Mouse (Mus musculus): ENCODE data around the gene Desi2. TPM values are rescaled to one million over a fixed set of nuclear protein-coding genes. Genes with fewer than 3 reads are reported as not detected.
A peak's percentile ranks its signal among the peaks of the same experiment; 100 is the strongest.
"Not testable (repeated sequence)": the region's sequence is repeated elsewhere in the genome, so short reads cannot be mapped to it uniquely, and the experiment has no call there.

Gene Desi2
- polyA plus RNA-seq, 2 experiments = 3.7 to 6.2 TPM

GRCm38 (mm10) chr1:178187810-178188209 is 593 bp downstream of the Desi2 start:
- peak overlapping the region; percentile 52 to 66 for H3K4me3 ChIP-seq (ENCODE audit: insufficient read depth in 1 of 2, low read depth in 2 of 2, low read length in 2 of 2)
- DNase-seq (ENCODE audit: low read depth in 3 of 3, low spot score in 3 of 3) (peak in 1 of 3 experiments; percentile 7), ATAC-seq (ENCODE audit: insufficient read depth) (peak; percentile 38)
- peak; percentile 27 for TF ChIP-seq CTCF (IDR thresholded peaks at IDR 0.05; ENCODE audit: low read depth)
- peak overlapping the region; percentile 68 for H3K9ac ChIP-seq (replicated peaks)
- H3K27me3 ChIP-seq (ENCODE audit: control insufficient read depth, insufficient read depth, low read length); H3K27ac ChIP-seq; H3K9me3 ChIP-seq (ENCODE audit: control insufficient read depth, low read length); H3K4me1 ChIP-seq (replicated peaks; ENCODE audit: control insufficient read depth in 2 of 2, insufficient read depth in 2 of 2, low read length in 1 of 2); H3K36me3 ChIP-seq (replicated peaks; ENCODE audit: control insufficient read depth, insufficient read depth, low read depth): not testable (repeated sequence)
- H3K4me2 ChIP-seq (ENCODE audit: low read depth) = peak overlapping the region; percentile 78
- under 1% methylated on average over 23 of the region's 38 CpGs for WGBS (ENCODE audit: insufficient replicate concordance)

GRCm38 (mm10) chr1:178188386-178188785 is 1.2 kb downstream of the Desi2 start:
- Histone ChIP-seq H3K9ac (replicated peaks) (peak overlapping the region; percentile 63), H3K27ac (no peak overlapping the region), H3K4me3 (ENCODE audit: insufficient read depth in 1 of 2, low read depth in 2 of 2, low read length in 2 of 2) (peak overlapping the region; percentile 41 to 58), H3K9me3 (ENCODE audit: control insufficient read depth, low read length) (no peaks in the 10 kb centered on the region), H3K4me1 (replicated peaks; ENCODE audit: control insufficient read depth in 2 of 2, insufficient read depth in 2 of 2, low read length in 1 of 2) (peaks cover 0 to 7% of the 10 kb centered on the region in 2 experiments; a peak in 3 of 4 replicates), H3K36me3 (replicated peaks; ENCODE audit: control insufficient read depth, insufficient read depth, low read depth) (no peaks in the 10 kb centered on the region), H3K4me2 (ENCODE audit: low read depth) (peak overlapping the region; percentile 87), H3K27me3 (ENCODE audit: control insufficient read depth, insufficient read depth, low read length) (no peaks in the 10 kb centered on the region)
- DNase-seq (ENCODE audit: low read depth in 3 of 3, low spot score in 3 of 3) (peak in 2 of 3 experiments; percentile 20 to 36), ATAC-seq (ENCODE audit: insufficient read depth) (no peak)
- TF ChIP-seq EP300 (IDR thresholded peaks at IDR 0.05; ENCODE audit: low read depth) (no peak), CTCF (IDR thresholded peaks at IDR 0.05; ENCODE audit: low read depth) (no peak)
- 5% methylated on average over 10 of the region's 13 CpGs for WGBS (ENCODE audit: insufficient replicate concordance)

- no peak for DNase-seq (ENCODE audit: low read depth in 3 of 3, low spot score in 3 of 3)
- H3K27ac ChIP-seq = no peak overlapping the region
- WGBS (ENCODE audit: insufficient replicate concordance) = 75% methylated on average over 10 of the region's 10 CpGs
Measured at GRCm38 (mm10) chr1:178205701-178206325, 18.6 kb downstream of the Desi2 start.

GRCm38 (mm10) chr1:178207856-178208255 is 20.6 kb downstream of the Desi2 start:
- not testable (repeated sequence) for H3K9ac ChIP-seq (replicated peaks); H3K4me1 ChIP-seq (replicated peaks; ENCODE audit: control insufficient read depth in 2 of 2, insufficient read depth in 2 of 2, low read length in 1 of 2); H3K4me2 ChIP-seq (ENCODE audit: low read depth); H3K27ac ChIP-seq; ATAC-seq (ENCODE audit: insufficient read depth); H3K9me3 ChIP-seq (ENCODE audit: control insufficient read depth, low read length); DNase-seq (ENCODE audit: low read depth in 3 of 3, low spot score in 3 of 3); H3K27me3 ChIP-seq (ENCODE audit: control insufficient read depth, insufficient read depth, low read length); H3K36me3 ChIP-seq (replicated peaks; ENCODE audit: control insufficient read depth, insufficient read depth, low read depth); H3K4me3 ChIP-seq (ENCODE audit: insufficient read depth in 1 of 2, low read depth in 2 of 2, low read length in 2 of 2)
- 60% methylated on average over 4 of the region's 4 CpGs for WGBS (ENCODE audit: insufficient replicate concordance)

More at GRCm38 (mm10) chr1:178205701-178206325, 18.6 kb downstream of the Desi2 start:
- Histone ChIP-seq H3K27me3 (ENCODE audit: control insufficient read depth, insufficient read depth, low read length) (no peaks in the 10 kb centered on the region), H3K4me1 (replicated peaks; ENCODE audit: control insufficient read depth in 2 of 2, insufficient read depth in 2 of 2, low read length in 1 of 2) (no peaks in the 10 kb centered on the region), H3K4me2 (ENCODE audit: low read depth) (no peak overlapping the region), H3K4me3 (ENCODE audit: insufficient read depth in 1 of 2, low read depth in 2 of 2, low read length in 2 of 2) (no peak overlapping the region), H3K36me3 (replicated peaks; ENCODE audit: control insufficient read depth, insufficient read depth, low read depth) (no peaks in the 10 kb centered on the region), H3K9ac (replicated peaks) (no peak overlapping the region), H3K9me3 (ENCODE audit: control insufficient read depth, low read length) (no peaks in the 10 kb centered on the region)
- no peak for ATAC-seq (ENCODE audit: insufficient read depth)
- TF ChIP-seq EP300 (IDR thresholded peaks at IDR 0.05; ENCODE audit: low read depth) (no peak), CTCF (IDR thresholded peaks at IDR 0.05; ENCODE audit: low read depth) (no peak)

GRCm38 (mm10) chr1:178209966-178210365 is 22.7 kb downstream of the Desi2 start:
- no peak overlapping the region for H3K9ac ChIP-seq (replicated peaks)

More at GRCm38 (mm10) chr1:178209966-178210365, 22.7 kb downstream of the Desi2 start:
- DNase-seq (ENCODE audit: low read depth in 3 of 3, low spot score in 3 of 3) (no peak), ATAC-seq (ENCODE audit: insufficient read depth) (no peak)
- Histone ChIP-seq H3K4me3 (ENCODE audit: insufficient read depth in 1 of 2, low read depth in 2 of 2, low read length in 2 of 2) (no peak overlapping the region), H3K4me1 (replicated peaks; ENCODE audit: control insufficient read depth in 2 of 2, insufficient read depth in 2 of 2, low read length in 1 of 2) (no peaks in the 10 kb centered on the region), H3K4me2 (ENCODE audit: low read depth) (no peak overlapping the region), H3K9me3 (ENCODE audit: control insufficient read depth, low read length) (no peaks in the 10 kb centered on the region), H3K27ac (no peak overlapping the region), H3K36me3 (replicated peaks; ENCODE audit: control insufficient read depth, insufficient read depth, low read depth) (no peaks in the 10 kb centered on the region), H3K27me3 (ENCODE audit: control insufficient read depth, insufficient read depth, low read length) (no peaks in the 10 kb centered on the region)
- TF ChIP-seq CTCF (IDR thresholded peaks at IDR 0.05; ENCODE audit: low read depth) (no peak), EP300 (IDR thresholded peaks at IDR 0.05; ENCODE audit: low read depth) (no peak)

Measured in liver, embryonic 14.5 days (tissue).